Mouse (Mus musculus): Measurements from ENCODE around the gene Ift122. TPM values are rescaled to one million over a fixed set of nuclear protein-coding genes. Genes with fewer than 3 reads are reported as not detected.

The Ift122 gene
- polyA plus RNA-seq, 1 experiment from 2014 or later = 27.2 TPM

- H3K4me1 ChIP-seq (ENCODE audit: control insufficient read depth, insufficient read depth, low read length) = peaks cover 11% of the 10 kb centered on the region
- no peak overlapping the region for H3K4me2 ChIP-seq (ENCODE audit: low read depth, low read length)
- no peaks in the 10 kb centered on the region for H3K36me3 ChIP-seq (replicated peaks; ENCODE audit: control insufficient read depth, insufficient read depth, low read depth, low read length)
- ATAC-seq (replicated peaks; ENCODE audit: insufficient number of reproducible peaks, low FRiP score, low TSS enrichment, low read depth) (no peak), DNase-seq (ENCODE audit: low spot score) (no peak)
- H3K4me3 ChIP-seq (ENCODE audit: low read depth, low read length) = no peak overlapping the region
- 69% methylated on average over 5 of the region's 6 CpGs for WGBS
- no peaks in the 10 kb centered on the region for H3K27me3 ChIP-seq (ENCODE audit: control insufficient read depth, insufficient read depth, low read length)
- no peak overlapping the region for H3K27ac ChIP-seq (replicated peaks; ENCODE audit: low read depth, low read length)
- H3K9ac ChIP-seq (replicated peaks; ENCODE audit: low read length) = no peak overlapping the region
- H3K9me3 ChIP-seq (replicated peaks; ENCODE audit: control insufficient read depth, low read length) = no peaks in the 10 kb centered on the region
These were observed 116.7 kb downstream of the Ift122 start for GRCm38 (mm10) chr6:115969952-115970351.

DNA sequence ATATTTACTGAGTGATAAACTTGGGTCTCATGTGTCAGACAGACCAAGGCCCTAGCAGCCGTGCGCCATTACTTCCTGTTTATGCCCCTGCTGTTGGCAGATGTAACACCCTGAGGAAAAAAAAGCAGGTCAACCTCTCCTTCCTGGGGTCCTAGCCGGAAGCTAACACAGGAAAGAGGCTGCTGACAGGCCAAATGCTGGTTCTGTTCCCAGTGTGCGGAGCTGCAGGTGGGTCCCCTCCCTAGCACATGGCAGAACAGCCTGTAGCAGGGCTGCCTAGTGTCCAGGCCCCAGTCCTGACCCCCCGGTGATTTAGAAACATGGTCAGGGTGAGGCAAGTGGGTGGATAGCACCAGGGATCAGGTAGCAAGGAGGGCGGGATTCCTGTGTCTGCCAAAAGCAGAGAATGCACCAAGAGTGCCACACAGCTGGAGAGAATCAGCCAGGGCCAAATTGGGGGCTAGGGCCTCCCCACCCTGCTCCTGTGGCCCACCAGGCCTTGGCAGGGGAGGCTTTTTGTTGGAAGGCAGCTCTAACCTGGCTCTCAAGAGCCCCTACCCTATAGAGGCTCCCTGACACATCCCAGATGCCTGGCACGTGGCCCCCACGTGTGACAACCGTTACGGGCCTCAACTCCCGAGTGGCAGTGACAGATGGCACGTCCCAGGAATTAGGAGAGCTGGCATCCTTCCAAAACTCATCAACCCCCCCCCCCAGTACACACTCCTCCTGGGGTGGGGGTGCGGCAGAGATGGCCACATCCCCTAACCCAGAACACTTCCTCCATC, 118.2 kb downstream of the Ift122 start:
- no peak for DNase-seq (ENCODE audit: low spot score)
- H3K27ac ChIP-seq (replicated peaks; ENCODE audit: low read depth, low read length) = no peak overlapping the region
- 62% methylated on average over 13 of the region's 13 CpGs for WGBS

DNA sequence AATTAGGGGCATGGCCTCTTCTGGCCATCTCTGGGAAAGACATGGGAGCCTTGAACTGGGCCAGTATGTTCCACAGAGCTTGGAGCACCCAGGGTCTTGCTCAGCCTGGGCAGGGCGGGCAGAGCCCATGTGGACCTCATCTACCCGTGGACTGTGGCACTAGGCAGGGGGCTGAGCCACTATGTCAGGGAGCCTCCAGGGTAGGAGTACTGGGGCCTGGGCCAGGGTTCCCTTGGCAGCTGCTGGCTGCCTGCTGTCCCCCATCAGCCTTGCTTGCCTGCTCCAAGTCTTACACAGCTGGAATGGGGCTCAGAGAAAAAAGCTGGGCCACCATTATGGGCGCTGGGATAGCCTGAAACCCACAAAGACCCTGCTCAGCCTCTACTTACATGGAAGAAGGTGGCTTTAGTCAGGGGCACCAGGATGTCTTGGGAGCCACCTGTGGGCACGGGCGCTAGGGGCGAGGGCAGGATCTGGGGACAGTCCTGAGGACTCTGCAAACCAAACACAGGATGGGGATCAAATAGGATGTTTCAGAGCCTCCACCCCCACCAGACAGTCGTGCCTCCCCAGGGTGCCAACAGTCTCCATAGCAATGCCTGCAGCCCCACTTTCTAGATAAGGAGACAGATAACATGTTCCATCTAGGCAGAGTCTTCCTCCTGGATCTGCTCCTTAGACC, 119.0 kb downstream of the Ift122 start:
- Histone ChIP-seq H3K4me2 (ENCODE audit: low read depth, low read length) (no peak overlapping the region), H3K9me3 (replicated peaks; ENCODE audit: control insufficient read depth, low read length) (no peaks in the 10 kb centered on the region), H3K27ac (replicated peaks; ENCODE audit: low read depth, low read length) (no peak overlapping the region), H3K4me3 (ENCODE audit: low read depth, low read length) (no peak overlapping the region), H3K36me3 (replicated peaks; ENCODE audit: control insufficient read depth, insufficient read depth, low read depth, low read length) (no peaks in the 10 kb centered on the region), H3K4me1 (ENCODE audit: control insufficient read depth, insufficient read depth, low read length) (peaks cover 11% of the 10 kb centered on the region), H3K9ac (replicated peaks; ENCODE audit: low read length) (no peak overlapping the region), H3K27me3 (ENCODE audit: control insufficient read depth, insufficient read depth, low read length) (no peaks in the 10 kb centered on the region)
- ATAC-seq (replicated peaks; ENCODE audit: insufficient number of reproducible peaks, low FRiP score, low TSS enrichment, low read depth) = no peak
- 84% methylated on average over 7 of the region's 7 CpGs for WGBS
- no peak for DNase-seq (ENCODE audit: low spot score)

More for the DNA sequence above, 118.2 kb downstream of the Ift122 start:
- H3K27me3 ChIP-seq (ENCODE audit: control insufficient read depth, insufficient read depth, low read length) = no peaks in the 10 kb centered on the region
- no peak overlapping the region for H3K9ac ChIP-seq (replicated peaks; ENCODE audit: low read length)
- H3K4me3 ChIP-seq (ENCODE audit: low read depth, low read length) = no peak overlapping the region
- H3K36me3 ChIP-seq (replicated peaks; ENCODE audit: control insufficient read depth, insufficient read depth, low read depth, low read length) = no peaks in the 10 kb centered on the region
- H3K4me2 ChIP-seq (ENCODE audit: low read depth, low read length) = no peak overlapping the region
- H3K4me1 ChIP-seq (ENCODE audit: control insufficient read depth, insufficient read depth, low read length) = peaks cover 11% of the 10 kb centered on the region
- no peak for ATAC-seq (replicated peaks; ENCODE audit: insufficient number of reproducible peaks, low FRiP score, low TSS enrichment, low read depth)
- H3K9me3 ChIP-seq (replicated peaks; ENCODE audit: control insufficient read depth, low read length) = no peaks in the 10 kb centered on the region

DNA sequence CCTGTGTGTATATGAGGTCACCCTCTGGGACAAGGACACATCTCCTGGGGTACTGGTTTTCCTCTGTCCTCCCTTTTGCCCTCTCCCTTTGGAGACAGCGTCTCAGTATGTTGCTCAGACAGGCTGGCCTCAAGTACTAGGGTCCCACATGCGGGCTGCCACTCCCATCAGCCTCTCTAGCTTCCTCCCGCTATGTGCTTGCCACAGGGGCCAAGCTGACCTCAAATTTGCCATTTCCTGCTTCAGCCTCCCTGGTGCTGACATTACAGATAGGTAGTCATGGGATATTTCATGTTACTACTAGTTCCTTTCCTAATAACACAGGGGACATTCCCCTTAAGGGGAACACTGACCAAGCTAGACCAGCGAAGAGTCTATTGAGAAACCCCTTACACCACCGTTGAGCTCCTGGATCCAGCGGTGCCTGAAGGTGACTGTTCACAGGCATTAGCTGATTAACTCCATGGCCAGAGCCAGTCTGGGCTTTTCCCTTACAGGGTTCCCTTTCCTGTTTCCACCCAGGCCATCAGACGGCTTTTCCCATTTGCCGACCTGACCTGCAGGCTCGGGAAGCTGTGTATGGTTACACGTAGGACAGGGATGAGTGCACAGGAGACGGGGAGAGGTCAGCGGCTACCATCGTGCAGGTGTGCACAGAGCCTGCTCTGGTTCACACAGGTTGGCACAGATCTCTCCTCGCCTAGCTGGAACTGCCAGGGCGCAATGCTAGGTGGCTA, 120.0 kb downstream of the Ift122 start:
- Histone ChIP-seq H3K4me2 (ENCODE audit: low read depth, low read length) (no peak overlapping the region), H3K4me1 (ENCODE audit: control insufficient read depth, insufficient read depth, low read length) (peaks cover 8% of the 10 kb centered on the region), H3K27ac (replicated peaks; ENCODE audit: low read depth, low read length) (no peak overlapping the region), H3K36me3 (replicated peaks; ENCODE audit: control insufficient read depth, insufficient read depth, low read depth, low read length) (no peaks in the 10 kb centered on the region), H3K4me3 (ENCODE audit: low read depth, low read length) (no peak overlapping the region), H3K9ac (replicated peaks; ENCODE audit: low read length) (no peak overlapping the region), H3K9me3 (replicated peaks; ENCODE audit: control insufficient read depth, low read length) (no peaks in the 10 kb centered on the region), H3K27me3 (ENCODE audit: control insufficient read depth, insufficient read depth, low read length) (no peaks in the 10 kb centered on the region)
- no peak for ATAC-seq (replicated peaks; ENCODE audit: insufficient number of reproducible peaks, low FRiP score, low TSS enrichment, low read depth)
- DNase-seq (ENCODE audit: low spot score) = no peak
- 82% methylated on average over 15 of the region's 15 CpGs for WGBS

DNA sequence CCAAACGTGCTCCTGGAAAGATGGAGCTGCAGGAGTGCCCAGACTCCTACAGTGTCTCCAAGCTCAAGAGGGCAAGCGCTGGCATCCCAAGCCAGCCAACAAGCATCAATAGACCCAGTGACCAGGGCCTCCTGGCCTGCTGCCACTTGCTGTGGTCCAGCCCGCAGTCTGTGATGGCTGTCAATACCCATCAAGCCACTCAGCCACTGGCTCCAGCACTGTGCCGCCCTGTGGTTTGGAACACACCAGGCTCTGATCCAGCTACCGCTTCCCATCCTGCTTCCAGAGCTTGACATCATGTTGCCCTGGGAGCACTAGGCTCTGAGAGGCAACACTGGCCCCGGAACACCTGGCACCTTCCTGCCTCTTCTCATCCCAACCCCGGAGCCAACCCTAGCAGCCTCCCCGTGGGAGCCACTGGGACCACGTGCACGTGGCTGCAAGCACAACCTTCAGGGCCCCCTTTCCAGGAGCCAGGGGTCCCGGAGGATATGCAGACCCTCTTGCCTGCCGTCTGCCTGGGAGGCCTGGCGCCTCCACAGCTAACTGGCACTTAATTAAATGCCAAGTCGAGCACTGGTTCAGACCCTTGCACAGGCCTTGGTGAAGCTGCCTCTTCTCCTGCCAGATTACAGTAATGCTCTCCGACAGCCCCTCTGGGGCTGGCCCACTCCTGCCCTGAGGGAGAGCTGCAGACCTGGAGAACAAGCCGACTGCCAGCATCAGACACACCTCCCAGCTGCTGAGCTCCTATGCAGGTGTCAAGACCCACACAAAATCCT, 120.8 kb downstream of the Ift122 start:
- Histone ChIP-seq H3K4me2 (ENCODE audit: low read depth, low read length) (no peak overlapping the region), H3K4me1 (ENCODE audit: control insufficient read depth, insufficient read depth, low read length) (peaks cover 4% of the 10 kb centered on the region), H3K27me3 (ENCODE audit: control insufficient read depth, insufficient read depth, low read length) (no peaks in the 10 kb centered on the region), H3K9ac (replicated peaks; ENCODE audit: low read length) (no peak overlapping the region), H3K36me3 (replicated peaks; ENCODE audit: control insufficient read depth, insufficient read depth, low read depth, low read length) (no peaks in the 10 kb centered on the region), H3K4me3 (ENCODE audit: low read depth, low read length) (no peak overlapping the region), H3K27ac (replicated peaks; ENCODE audit: low read depth, low read length) (no peak overlapping the region), H3K9me3 (replicated peaks; ENCODE audit: control insufficient read depth, low read length) (no peaks in the 10 kb centered on the region)
- DNase-seq (ENCODE audit: low spot score) (no peak), ATAC-seq (replicated peaks; ENCODE audit: insufficient number of reproducible peaks, low FRiP score, low TSS enrichment, low read depth) (no peak)
- WGBS = 80% methylated on average over 16 of the region's 16 CpGs

DNA sequence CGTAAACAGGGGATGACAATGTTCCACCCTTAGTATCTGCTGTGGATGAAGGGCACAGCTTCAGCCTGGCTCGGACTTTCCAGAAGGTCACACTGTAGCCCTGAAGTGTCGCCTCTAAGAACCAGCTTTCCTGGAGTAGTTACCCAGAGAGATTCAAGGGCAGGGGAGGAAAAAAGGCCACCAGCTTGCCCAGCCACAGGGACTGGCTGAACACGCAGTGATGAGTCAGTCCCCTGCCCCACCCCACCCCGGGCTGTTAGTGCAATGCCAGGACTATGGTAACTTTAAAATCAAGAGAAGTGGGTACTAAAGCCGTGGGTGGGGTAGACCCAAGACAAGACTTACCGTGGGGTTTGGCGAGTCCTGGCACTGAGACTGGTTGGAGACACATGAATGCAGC, 122.3 kb downstream of the Ift122 start:
- no peak for ATAC-seq (replicated peaks; ENCODE audit: insufficient number of reproducible peaks, low FRiP score, low TSS enrichment, low read depth)
- WGBS = 90% methylated on average over 8 of the region's 8 CpGs
- H3K4me1 ChIP-seq (ENCODE audit: control insufficient read depth, insufficient read depth, low read length) = peaks cover 4% of the 10 kb centered on the region

More for the DNA sequence above, 122.3 kb downstream of the Ift122 start:
- Histone ChIP-seq H3K27me3 (ENCODE audit: control insufficient read depth, insufficient read depth, low read length) (no peaks in the 10 kb centered on the region), H3K4me2 (ENCODE audit: low read depth, low read length) (no peak overlapping the region), H3K27ac (replicated peaks; ENCODE audit: low read depth, low read length) (no peak overlapping the region), H3K36me3 (replicated peaks; ENCODE audit: control insufficient read depth, insufficient read depth, low read depth, low read length) (no peaks in the 10 kb centered on the region), H3K9me3 (replicated peaks; ENCODE audit: control insufficient read depth, low read length) (no peaks in the 10 kb centered on the region), H3K9ac (replicated peaks; ENCODE audit: low read length) (no peak overlapping the region), H3K4me3 (ENCODE audit: low read depth, low read length) (no peak overlapping the region)
- DNase-seq (ENCODE audit: low spot score) = no peak
